Mouse (Mus musculus) CH12.LX (cell line): ENCODE results near the gene Tnc. TPM values are rescaled to one million over a fixed set of nuclear protein-coding genes. Genes with fewer than 3 reads are reported as not detected.

Experiments used
- DNase-seq: peaks from one replicate; pipeline ENCODE4 v3.0.0-alpha.2; 2013; ENCODE audit errors: extremely low read depth
- H3K27ac ChIP-seq: 2 replicates; pipeline ENCODE4 v1.5.1; 2012; ENCODE audit warnings: low read depth, mild to moderate bottlenecking, control low read depth, moderate library complexity; ENCODE audit not compliant: insufficient read depth
- H3K27me3 ChIP-seq: replicated peaks from 2 replicates; pipeline ENCODE3; 2012; ENCODE audit warnings: inconsistent platforms
- H3K36me3 ChIP-seq, 2 experiments: replicated peaks in 1 of 2; 2 replicates each; pipeline versions ENCODE3 to v1.6.1; 2012; ENCODE audit warnings: inconsistent platforms in 1 of 2, low read length in 1 of 2, mild to moderate bottlenecking in 1 of 2, mixed read lengths in 1 of 2, moderate library complexity in 1 of 2; ENCODE audit not compliant: control insufficient read depth in 1 of 2, insufficient read depth in 1 of 2
- H3K4me1 ChIP-seq, 2 experiments: 2 replicates each; pipeline ENCODE4 v1.6.1; 2012; ENCODE audit warnings: inconsistent platforms in 1 of 2, moderate library complexity in 1 of 2; ENCODE audit not compliant: insufficient read depth in 2 of 2, control insufficient read depth in 1 of 2
- H3K4me2 ChIP-seq: 2 replicates; pipeline ENCODE4 v1.6.1; 2012; ENCODE audit warnings: low read depth, mild to moderate bottlenecking, control low read depth; ENCODE audit not compliant: poor library complexity, insufficient read depth, severe bottlenecking
- H3K4me3 ChIP-seq, 3 experiments: fragments of 150-350 bp in 1 of 3; sonication (generic) in 1 of 3; replicated peaks in 1 of 3; 2 replicates each; pipeline versions ENCODE3 to v1.5.1; 2011 to 2012; ENCODE audit warnings: low read depth in 2 of 3, low read length in 2 of 3, mild to moderate bottlenecking in 2 of 3, moderate library complexity in 2 of 3, control low read depth in 1 of 3, improper control_type of control experiment in 1 of 3, inconsistent platforms in 1 of 3, mixed read lengths in 1 of 3; ENCODE audit not compliant: poor library complexity in 1 of 3
- H3K79me2 ChIP-seq: replicated peaks from 2 replicates; pipeline ENCODE4 v1.6.1; 2012; ENCODE audit warnings: mild to moderate bottlenecking, moderate library complexity; ENCODE audit not compliant: control insufficient read depth, poor library complexity, insufficient read depth, severe bottlenecking; ENCODE audit errors: extremely low read depth
- H3K9ac ChIP-seq: 2 replicates; pipeline ENCODE4 v1.6.1; 2012; ENCODE audit warnings: low read depth, mild to moderate bottlenecking, control low read depth, moderate library complexity; ENCODE audit not compliant: insufficient read depth
- H3K9me3 ChIP-seq: replicated peaks from 2 replicates; pipeline ENCODE3; 2012; ENCODE audit warnings: low read length, inconsistent platforms, mixed read lengths
- CHD2 ChIP-seq: IDR thresholded peaks from 2 replicates; pipeline ENCODE4 v1.6.1; 2011; ENCODE audit warnings: low read length, improper control_type of control experiment
- EP300 ChIP-seq: IDR thresholded peaks from 2 replicates; pipeline ENCODE4 v1.6.1; 2011; ENCODE audit warnings: low read length, improper control_type of control experiment
- ETS1 ChIP-seq: conservative IDR thresholded peaks from 2 replicates; pipeline ENCODE4 v1.6.1; 2012; ENCODE audit warnings: low read depth, mild to moderate bottlenecking, inconsistent platforms, low read length, improper control_type of control experiment, moderate library complexity
- GABPA ChIP-seq: IDR thresholded peaks from 2 replicates; pipeline ENCODE4 v1.6.1; 2012; ENCODE audit warnings: low read depth, low read length, improper control_type of control experiment, inconsistent platforms; ENCODE audit not compliant: insufficient replicate concordance
- JUN ChIP-seq: IDR thresholded peaks from 2 replicates; pipeline ENCODE4 v1.6.1; 2011; ENCODE audit warnings: low read depth, mild to moderate bottlenecking, low read length, improper control_type of control experiment, moderate library complexity; ENCODE audit not compliant: insufficient read depth
- JUND ChIP-seq: conservative IDR thresholded peaks from 2 replicates; pipeline ENCODE4 v1.6.1; 2011; ENCODE audit warnings: low read depth, low read length, improper control_type of control experiment
- MAFK ChIP-seq: IDR thresholded peaks from 2 replicates; pipeline ENCODE4 v1.6.1; 2011; ENCODE audit warnings: low read length, improper control_type of control experiment; ENCODE audit not compliant: insufficient replicate concordance
- MAZ ChIP-seq: IDR thresholded peaks from 2 replicates; pipeline ENCODE4 v1.6.1; 2012; ENCODE audit warnings: low read depth, mild to moderate bottlenecking, inconsistent platforms, low read length, improper control_type of control experiment, moderate library complexity
- MEF2A ChIP-seq: IDR thresholded peaks from 2 replicates; pipeline ENCODE4 v1.6.1; 2014; ENCODE audit warnings: low read depth, mild to moderate bottlenecking, inconsistent platforms, low read length, improper control_type of control experiment, borderline replicate concordance
- MXI1 ChIP-seq: IDR thresholded peaks from 2 replicates; pipeline ENCODE4 v1.6.1; 2011; ENCODE audit warnings: mild to moderate bottlenecking, low read depth, low read length, improper control_type of control experiment
- NRF1 ChIP-seq: IDR thresholded peaks from 2 replicates; pipeline ENCODE4 v1.6.1; 2014; ENCODE audit warnings: low read depth, mild to moderate bottlenecking, inconsistent platforms, low read length, improper control_type of control experiment, moderate library complexity
- PAX5 ChIP-seq: IDR thresholded peaks from 2 replicates; pipeline ENCODE4 v1.6.1; 2012; ENCODE audit warnings: low read length, inconsistent platforms, mixed read lengths
- POLR2AphosphoS2 ChIP-seq: IDR thresholded peaks from 2 replicates; pipeline ENCODE4 v1.6.1; 2011; ENCODE audit warnings: low read depth, low read length, improper control_type of control experiment
- RAD21 ChIP-seq: IDR thresholded peaks from 2 replicates; pipeline ENCODE4 v1.6.1; 2011; ENCODE audit warnings: low read depth, mild to moderate bottlenecking, low read length, improper control_type of control experiment, moderate library complexity
- SIN3A ChIP-seq: IDR thresholded peaks from 2 replicates; pipeline ENCODE4 v1.6.1; 2012; ENCODE audit warnings: low read length, improper control_type of control experiment, inconsistent platforms
- SMC3 ChIP-seq: IDR thresholded peaks from 2 replicates; pipeline ENCODE4 v1.6.1; 2011; ENCODE audit warnings: low read depth, low read length, improper control_type of control experiment
- TBP ChIP-seq: conservative IDR thresholded peaks from 2 replicates; pipeline ENCODE4 v1.6.1; 2011; ENCODE audit warnings: low read depth, low read length, improper control_type of control experiment
- TCF12 ChIP-seq: IDR thresholded peaks from 2 replicates; pipeline ENCODE4 v1.6.1; 2014; ENCODE audit warnings: low read depth, mild to moderate bottlenecking, inconsistent platforms, low read length, improper control_type of control experiment
- ZKSCAN1 ChIP-seq: IDR thresholded peaks from 2 replicates; pipeline ENCODE4 v1.6.1; 2012; ENCODE audit warnings: low read depth, inconsistent platforms, low read length, improper control_type of control experiment, borderline replicate concordance
- ZNF384 ChIP-seq: IDR thresholded peaks from 2 replicates; pipeline ENCODE4 v1.6.1; 2012; ENCODE audit warnings: low read depth, low read length, improper control_type of control experiment, inconsistent platforms
- dilution Hi-C: fragments of 300-500 bp; cut with MboI; formaldehyde crosslinking; loops from 2 replicates; pipeline ENCODE4 v1.14.3; 2020; ENCODE audit warnings: low sequenced_read_pairs; ENCODE audit not compliant: extremely low pct_unique_long_range_greater_than_20kb, extremely low pct_ligation_motif_present
- in situ Hi-C: fragments of 300-500 bp; cut with MboI; formaldehyde crosslinking; loops from 3 replicates; pipeline ENCODE4 v1.14.3; 2019; ENCODE audit warnings: low sequenced_read_pairs, low pct_ligation_motif_present, low pct_unique_long_range_greater_than_20kb, mixed read lengths
- polyA plus RNA-seq: library from polyadenylated mRNA; unstranded; fragments of >175 nt; gene quantifications from 2 replicates; pipeline ENCODE4 v1.2.1, GENCODE M21; 2012; ENCODE audit warnings: low read depth; ENCODE audit not compliant: insufficient read length
- total RNA-seq, 2 experiments: library from RNA; depleted of rRNA; stranded (reverse); fragments of 300-350 nt in 1 of 2; fragments of >200 nt in 1 of 2; gene quantifications; 2 replicates each; pipeline ENCODE4 v1.2.3; 2012 to 2014

The Tnc gene
- total and polyA plus RNA-seq, 3 experiments, result 0.13 to 1.2 TPM; not detected in 1

DNA sequence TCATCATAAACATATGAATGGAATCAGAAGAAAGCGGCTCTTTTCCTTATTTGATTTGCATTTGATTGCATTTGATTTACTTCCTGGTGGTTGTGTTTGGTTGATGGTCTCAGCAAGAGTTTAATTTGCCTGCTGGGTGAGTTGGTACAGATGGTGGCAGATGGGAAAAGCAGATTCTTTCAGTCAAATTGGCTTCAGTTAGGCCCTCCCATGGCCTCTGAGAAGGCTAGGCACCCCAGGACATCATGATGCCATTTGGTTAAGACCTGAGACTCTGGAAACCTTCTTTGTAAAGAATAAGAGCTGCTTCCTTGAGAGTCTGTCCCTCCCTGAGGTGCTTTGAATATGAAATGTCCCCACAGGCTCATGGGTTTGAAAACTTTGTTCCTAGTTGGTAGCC is 75.1 kb downstream of the Tnc start:
- H3K79me2 ChIP-seq, result no peaks in the 10 kb centered on the region
- TF ChIP-seq ZKSCAN1 (no peak), SIN3A (no peak), CHD2 (no peak), ETS1 (no peak), GABPA (no peak), PAX5 (no peak), NRF1 (no peak), SMC3 (no peak), RAD21 (no peak)
- DNase-seq, result peak; percentile 12
- peaks cover 0 to 29% of the 10 kb centered on the region in 2 experiments; a peak in 1 of 4 replicates for H3K4me1 ChIP-seq
- in situ Hi-C loops, result no loop called here
- H3K4me3 ChIP-seq, result no peak overlapping the region
- no peaks in the 10 kb centered on the region for H3K27me3 ChIP-seq
- no peaks in the 10 kb centered on the region for H3K9me3 ChIP-seq
- H3K9ac ChIP-seq, result no peak overlapping the region
- H3K27ac ChIP-seq, result no peak overlapping the region
- no peak overlapping the region for H3K4me2 ChIP-seq
- dilution Hi-C loops, result no loop called here
- peaks cover 46 to 93% of the 10 kb centered on the region in 2 experiments for H3K36me3 ChIP-seq

- Histone ChIP-seq H3K4me3 (no peak overlapping the region), H3K9me3 (no peaks in the 10 kb centered on the region), H3K36me3 (peaks cover 50 to 94% of the 10 kb centered on the region in 2 experiments), H3K27ac (no peak overlapping the region), H3K4me1 (peaks cover 0 to 34% of the 10 kb centered on the region in 2 experiments; a peak in 1 of 4 replicates), H3K27me3 (no peaks in the 10 kb centered on the region), H3K79me2 (no peaks in the 10 kb centered on the region), H3K4me2 (no peak overlapping the region), H3K9ac (no peak overlapping the region)
- in situ Hi-C loops (no loop called here), dilution Hi-C loops (no loop called here)
- TF ChIP-seq MAFK (no peak), EP300 (no peak), TCF12 (no peak), POLR2AphosphoS2 (no peak), JUND (no peak), JUN (no peak), TBP (no peak), MXI1 (no peak), MAZ (no peak), MEF2A (no peak), ZNF384 (no peak)
- peak; percentile 37 for DNase-seq
These were observed 75.9 kb downstream of the Tnc start for GRCm38 (mm10) chr4:63970925-63971324.
